In genomic region chr12:76765901-76766630, GRCm38 (mm10) we compare ENCODE assay signal across 8 mouse cellular contexts. TPM values are rescaled to one million over a fixed set of nuclear protein-coding genes. Genes with fewer than 3 reads are reported as not detected.
DNase-seq lines count a peak whose midpoint lies in the region; TF ChIP-seq lines count a peak whose summit lies in the region.

No protein-coding gene starts in this region.

- peaks cover 11% of the 10 kb centered on the region for H3K4me1 ChIP-seq in hindbrain, embryonic 10.5 days (replicated peaks)
- H3K4me1 ChIP-seq in liver, adult 2 months (ENCODE audit: control insufficient read depth, insufficient read depth, low read length): peaks cover 4% of the 10 kb centered on the region; the same call in 1 of the 2 replicates

- WGBS in hindbrain, embryonic 10.5 days: 34% methylated on average over 20 of the region's 20 CpGs
- 24% methylated on average over 20 of the region's 20 CpGs for WGBS in liver, adult 2 months

- H3K27me3 ChIP-seq in hindbrain, embryonic 10.5 days (ENCODE audit: insufficient read depth, poor library complexity, severe bottlenecking): no peaks in the 10 kb centered on the region
- no peaks in the 10 kb centered on the region for H3K27me3 ChIP-seq in liver, adult 2 months (ENCODE audit: control insufficient read depth, insufficient read depth, low read length)

- H3K27ac ChIP-seq in hindbrain, embryonic 10.5 days: peak overlapping the region; percentile 97
- H3K27ac ChIP-seq in liver, adult 2 months (replicated peaks; ENCODE audit: insufficient read depth, low read depth, low read length): peak overlapping the region; percentile 92

- TF ChIP-seq CTCF in liver, adult 2 months (IDR thresholded peaks at IDR 0.05; ENCODE audit: low read depth, low read length): no peak

- no peak for TF ChIP-seq POLR2A in liver, adult 2 months (IDR thresholded peaks at IDR 0.05; ENCODE audit: extremely low read depth, insufficient read depth, low read length)

- peak overlapping the region; percentile 82 for H3K9ac ChIP-seq in liver, adult 2 months (ENCODE audit: low read depth, low read length)

- peaks cover 10% of the 10 kb centered on the region; the same call in 1 of the 2 replicates for H3K79me2 ChIP-seq in liver, adult 2 months (ENCODE audit: control insufficient read depth, insufficient read depth, low read length)

- H3K9me3 ChIP-seq in hindbrain, embryonic 10.5 days: no peaks in the 10 kb centered on the region

- DNase-seq in gastrocnemius, postnatal 10 days: peak; percentile 19
- DNase-seq in gastrocnemius, postnatal 25 days: no peak
- DNase-seq in urinary bladder, postnatal 14 days (ENCODE audit: low spot score): peak; percentile 5
- no peak for DNase-seq in urinary bladder, postnatal 4 days (ENCODE audit: low spot score in 2 of 2)
- DNase-seq in hindbrain, embryonic 10.5 days (ENCODE audit: low spot score): peak; percentile 26
- DNase-seq in liver, adult 2 months (ENCODE audit: extremely low read depth, low read depth, low spot score): peak; percentile 12
- DNase-seq in right cerebral cortex, adult 18-20 months: peak; percentile 28
- DNase-seq in ovary, adult 18-20 months (ENCODE audit: low spot score): no peak

- H3K4me3 ChIP-seq in hindbrain, embryonic 10.5 days: peak overlapping the region; percentile 76
- H3K4me3 ChIP-seq in liver, adult 2 months (ENCODE audit: insufficient read depth, low read depth, low read length): peak overlapping the region; percentile 84

- H3K36me3 ChIP-seq in hindbrain, embryonic 10.5 days: no peaks in the 10 kb centered on the region
- H3K36me3 ChIP-seq in liver, adult 2 months (ENCODE audit: control insufficient read depth, insufficient read depth, low read length): no peaks in the 10 kb centered on the region

RNA-seq across cellular contexts. Expression of gene Fntb, which starts 0.7 kb away (rescaled TPM):
- total RNA-seq in gastrocnemius, postnatal 10 days (2021): 10 to 100 TPM; 17.0 to 18.1 TPM
- total RNA-seq in gastrocnemius, postnatal 25 days (2021): 10 to 100 TPM; 11.3 to 13.2 TPM
- 50.6 and 51.8 TPM in 2 replicates for polyA plus RNA-seq in hindbrain, embryonic 10.5 days (2016; fragmentation: Nextera tagmentation; extraction: Ambion mirVana)
- 1.4 and 1.7 TPM in 2 replicates for total RNA-seq in liver, adult 2 months (2014; rRNA removed)
- polyA plus RNA-seq in liver, adult 2 months (2012; rRNA removed): 5.2 and 6.5 TPM in 2 replicates

RNA-seq across cellular contexts. Expression of gene Churc1, which starts 0.7 kb away (rescaled TPM):
- 10 to 100 TPM; 48.1 to 55.1 TPM for total RNA-seq in gastrocnemius, postnatal 10 days (2021)
- total RNA-seq in gastrocnemius, postnatal 25 days (2021): 10 to 100 TPM; 60.1 to 65.8 TPM
- 132 and 135 TPM in 2 replicates for polyA plus RNA-seq in hindbrain, embryonic 10.5 days (2016; fragmentation: Nextera tagmentation; extraction: Ambion mirVana)
- total RNA-seq in liver, adult 2 months (2014; rRNA removed): 94.0 and 99.2 TPM in 2 replicates
- 51.8 and 54.8 TPM in 2 replicates for polyA plus RNA-seq in liver, adult 2 months (2012; rRNA removed)

RNA-seq across cellular contexts. Expression of gene Gpx2, which starts 29.3 kb away (rescaled TPM):
- not detected for total RNA-seq in gastrocnemius, postnatal 10 days (2021)
- total RNA-seq in gastrocnemius, postnatal 25 days (2021): not detected
- polyA plus RNA-seq in hindbrain, embryonic 10.5 days (2016; fragmentation: Nextera tagmentation; extraction: Ambion mirVana): 0.49 TPM in 1 of 2 replicates, not detected in the other
- total RNA-seq in liver, adult 2 months (2014; rRNA removed): 0.09 TPM in 1 of 2 replicates, not detected in the other
- 0.15 and 0.21 TPM in 2 replicates for polyA plus RNA-seq in liver, adult 2 months (2012; rRNA removed)

RNA-seq across cellular contexts. Expression of gene Sptb, which starts 55.7 kb away (rescaled TPM):
- total RNA-seq in gastrocnemius, postnatal 10 days (2021): 100 to 1,000 TPM; 102 TPM
- total RNA-seq in gastrocnemius, postnatal 25 days (2021): 100 to 1,000 TPM; 121 to 125 TPM
- polyA plus RNA-seq in hindbrain, embryonic 10.5 days (2016; fragmentation: Nextera tagmentation; extraction: Ambion mirVana): 4.8 TPM in 2 replicates
- total RNA-seq in liver, adult 2 months (2014; rRNA removed): 0.46 and 0.54 TPM in 2 replicates
- polyA plus RNA-seq in liver, adult 2 months (2012; rRNA removed): 0.31 and 0.43 TPM in 2 replicates

RNA-seq across cellular contexts. Expression of gene Rab15, which starts 56.6 kb away (rescaled TPM):
- total RNA-seq in gastrocnemius, postnatal 10 days (2021): 10 to 100 TPM in 1 of 2 experiments, 1 to 10 TPM in 1; 7.7 to 10.7 TPM
- 1 to 10 TPM; 5.2 to 7.6 TPM for total RNA-seq in gastrocnemius, postnatal 25 days (2021)
- 21.3 and 23.8 TPM in 2 replicates for polyA plus RNA-seq in hindbrain, embryonic 10.5 days (2016; fragmentation: Nextera tagmentation; extraction: Ambion mirVana)
- total RNA-seq in liver, adult 2 months (2014; rRNA removed): 0.20 TPM in 1 of 2 replicates, not detected in the other
- 0.11 TPM in 1 of 2 replicates, not detected in the other for polyA plus RNA-seq in liver, adult 2 months (2012; rRNA removed)

Comparison
In these comparisons a context has a peak if more than half of its experiments do, and no peak if none do; other contexts are left out.
1. DNase-seq: peak in gastrocnemius, postnatal 10 days (single experiment), urinary bladder, postnatal 14 days (single experiment), hindbrain, embryonic 10.5 days (single experiment), liver, adult 2 months (single experiment) and right cerebral cortex, adult 18-20 months (single experiment); none in gastrocnemius, postnatal 25 days (single experiment), urinary bladder, postnatal 4 days (0 of 2) and ovary, adult 18-20 months (single experiment).